Mouse (Mus musculus) frontal cortex, adult (tissue): ENCODE measurements at regions not wholly inside any gene's neighbourhood (a gene's known extent, or its start where the extent isn't known, plus 50 kb on each side); places are given as distances from the start of the nearest gene placed in this dataset.

Experiments used
- ATAC-seq: cut with Nextera tagmentation; 2 replicates; pipeline ENCODE4 v1.9.2; 2017; ENCODE audit warnings: mild to moderate bottlenecking, moderate library complexity, mixed read lengths; ENCODE audit not compliant: low TSS enrichment

- ATAC-seq: peak; percentile 100
Observed at GRCm38 (mm10) chr10:47857922-47858321, 1930.6 kb downstream of the Grik2 start.
